In genomic region chr10:71285126-71285580, GRCm38 (mm10) we compare ENCODE assay signal across 7 mouse cellular contexts. TPM values are rescaled to one million over a fixed set of nuclear protein-coding genes. Genes with fewer than 3 reads are reported as not detected.
DNase-seq lines count a peak whose midpoint lies in the region; ATAC-seq and TF ChIP-seq lines count a peak whose summit lies in the region.

Ube2d1 (minus strand) TSS chr10:71285262.

- peak; percentile 94 for DNase-seq in adrenal gland, postnatal 14 days
- peak; percentile 90 for DNase-seq in embryonic facial prominence, embryonic 10.5 days (ENCODE audit: low spot score)
- DNase-seq in heart, adult 18-20 months = peak; percentile 92
- peak; percentile 91 for DNase-seq in kidney, adult 2 months
- peak; percentile 75 to 88 for DNase-seq in spleen, adult 18-20 months

- H3K9me3 ChIP-seq in embryonic facial prominence, embryonic 10.5 days = no peaks in the 10 kb centered on the region
- no peaks in the 10 kb centered on the region for H3K9me3 ChIP-seq in limb, embryonic 13.5 days
- H3K9me3 ChIP-seq in midbrain, embryonic 15.5 days = no peaks in the 10 kb centered on the region

- H3K27me3 ChIP-seq in embryonic facial prominence, embryonic 10.5 days (replicated peaks; ENCODE audit: low read depth, poor library complexity, severe bottlenecking) = peaks cover 14% of the 10 kb centered on the region
- no peaks in the 10 kb centered on the region for H3K27me3 ChIP-seq in kidney, adult 2 months (replicated peaks; ENCODE audit: control insufficient read depth, insufficient read depth, low read length)
- H3K27me3 ChIP-seq in limb, embryonic 13.5 days = peaks cover 6% of the 10 kb centered on the region; the same call in 1 of the 2 replicates
- no peaks in the 10 kb centered on the region for H3K27me3 ChIP-seq in midbrain, embryonic 15.5 days (replicated peaks)

- H3K4me2 ChIP-seq in limb, embryonic 13.5 days (replicated peaks) = peak within 1 kb of the TSS; percentile 74
- H3K4me2 ChIP-seq in midbrain, embryonic 15.5 days = peak within 1 kb of the TSS; percentile 71

- peaks cover 9% of the 10 kb centered on the region for H3K36me3 ChIP-seq in embryonic facial prominence, embryonic 10.5 days (replicated peaks)
- H3K36me3 ChIP-seq in kidney, adult 2 months (ENCODE audit: control insufficient read depth, insufficient read depth, low read length) = no peaks in the 10 kb centered on the region
- no peaks in the 10 kb centered on the region for H3K36me3 ChIP-seq in limb, embryonic 13.5 days
- H3K36me3 ChIP-seq in midbrain, embryonic 15.5 days (replicated peaks) = 0 out of 2 replicates have a peak, but pooled peaks cover 2% of the 10 kb centered on the region

- peak; percentile 25 for TF ChIP-seq POLR2A in kidney, adult 2 months (IDR thresholded peaks at IDR 0.05; ENCODE audit: low read depth, low read length)

- H3K4me1 ChIP-seq in embryonic facial prominence, embryonic 10.5 days = peaks cover 28% of the 10 kb centered on the region
- H3K4me1 ChIP-seq in kidney, adult 2 months (ENCODE audit: control insufficient read depth, insufficient read depth, low read length) = peaks cover 8% of the 10 kb centered on the region
- H3K4me1 ChIP-seq in limb, embryonic 13.5 days = peaks cover 27% of the 10 kb centered on the region
- peaks cover 38% of the 10 kb centered on the region for H3K4me1 ChIP-seq in midbrain, embryonic 15.5 days

- H3K27ac ChIP-seq in embryonic facial prominence, embryonic 10.5 days (replicated peaks) = peak within 1 kb of the TSS; percentile 97
- H3K27ac ChIP-seq in kidney, adult 2 months (ENCODE audit: insufficient read depth, low read depth, low read length) = no peak within 1 kb of the TSS
- H3K27ac ChIP-seq in limb, embryonic 13.5 days = peak within 1 kb of the TSS; percentile 58; the same call in 1 of the 2 replicates
- H3K27ac ChIP-seq in midbrain, embryonic 15.5 days = peak within 1 kb of the TSS; percentile 88

- peak within 1 kb of the TSS; percentile 74 for H3K4me3 ChIP-seq in embryonic facial prominence, embryonic 10.5 days
- H3K4me3 ChIP-seq in kidney, adult 2 months (ENCODE audit: insufficient read depth, low read depth, low read length) = peak within 1 kb of the TSS; percentile 97
- peak within 1 kb of the TSS; percentile 93 for H3K4me3 ChIP-seq in limb, embryonic 13.5 days
- H3K4me3 ChIP-seq in midbrain, embryonic 15.5 days = peak within 1 kb of the TSS; percentile 78

- no peak for TF ChIP-seq CTCF in kidney, adult 2 months (conservative IDR thresholded peaks at IDR 0.05; ENCODE audit: insufficient read depth, insufficient read length, low read depth, low read length)

- peak; percentile 95 for ATAC-seq in limb, embryonic 13.5 days (ENCODE audit: low FRiP score, low read depth)
- peak; percentile 97 for ATAC-seq in midbrain, embryonic 15.5 days (replicated peaks)

- H3K9ac ChIP-seq in limb, embryonic 13.5 days = peak within 1 kb of the TSS; percentile 94
- peak within 1 kb of the TSS; percentile 96 for H3K9ac ChIP-seq in midbrain, embryonic 15.5 days

- WGBS in embryonic facial prominence, embryonic 10.5 days = under 1% methylated on average over 50 of the region's 50 CpGs
- under 1% methylated on average over 49 of the region's 50 CpGs for WGBS in kidney, adult 2 months
- under 1% methylated on average over 50 of the region's 50 CpGs for WGBS in limb, embryonic 13.5 days
- WGBS in midbrain, embryonic 15.5 days = under 1% methylated on average over 39 of the region's 50 CpGs

RNA-seq across cellular contexts. Expression of gene Ube2d1, which starts in this region (rescaled TPM):
- 19.2 and 20.5 TPM in 2 replicates for total RNA-seq in adrenal gland, postnatal 14 days (2021)
- 101 and 107 TPM in 2 replicates for polyA plus RNA-seq in embryonic facial prominence, embryonic 10.5 days (2016; fragmentation: Nextera tagmentation; extraction: Ambion mirVana)
- 10 to 100 TPM; 39.5 to 41.9 TPM for total RNA-seq in heart, adult 18-20 months (2021)
- 23.8 and 26.7 TPM in 2 replicates for polyA plus RNA-seq in kidney, adult 2 months (2012; rRNA removed)
- 69.2 and 73.5 TPM in 2 replicates for polyA plus RNA-seq in limb, embryonic 13.5 days (2015; fragmentation: Nextera tagmentation; extraction: Ambion mirVana)
- 169 and 180 TPM in 2 replicates for polyA plus RNA-seq in midbrain, embryonic 15.5 days (2015; fragmentation: Nextera tagmentation; extraction: Ambion mirVana)
